Mouse (Mus musculus): Measurements from ENCODE around the gene Oas1e.

DNA sequence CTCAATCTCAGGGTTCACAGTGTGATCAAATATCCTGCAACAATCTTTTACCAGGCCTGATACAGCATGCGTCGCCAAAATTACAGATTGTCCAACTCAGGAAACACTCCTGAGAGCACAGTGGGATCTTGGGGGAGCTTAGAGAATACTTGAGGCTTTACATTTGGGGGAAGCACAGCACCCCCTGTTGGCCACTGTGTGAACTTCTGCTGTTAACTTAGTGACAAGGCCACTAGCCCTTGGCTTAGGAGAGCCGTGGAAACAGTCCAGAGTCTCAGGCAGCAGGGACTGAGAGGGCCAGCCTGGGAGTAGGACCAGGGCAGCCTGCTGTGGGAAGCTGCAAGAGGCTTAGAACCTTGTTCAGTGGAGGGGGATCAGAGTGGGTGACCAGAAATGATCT is 20.6 kb upstream of the Oas1e start:
- peak; percentile 36; the same call in 1 of the 2 replicates for TF ChIP-seq CTCF (IDR thresholded peaks at IDR 0.05; ENCODE audit: borderline replicate concordance, insufficient read depth, low read depth, low read length)
- no peak for TF ChIP-seq POLR2A (IDR thresholded peaks at IDR 0.05; ENCODE audit: borderline replicate concordance, insufficient read depth, low read length)
